Mouse (Mus musculus): ENCODE results near the gene Gm20388. TPM values are rescaled to one million over a fixed set of nuclear protein-coding genes. Genes with fewer than 3 reads are reported as not detected.

Gm20388 gene
- polyA plus RNA-seq, 1 experiment, result not detected

- H3K27ac ChIP-seq (ENCODE audit: insufficient read depth, low read depth, low read length), result no peak overlapping the region
- TF ChIP-seq CTCF (IDR thresholded peaks at IDR 0.05; ENCODE audit: insufficient read depth, low read depth, low read length) (no peak), POLR2A (IDR thresholded peaks at IDR 0.05; ENCODE audit: insufficient read depth, low read depth, low read length) (no peak)
- WGBS, result 82% methylated on average over 6 of the region's 6 CpGs
These were observed 477.6 kb downstream of the Gm20388 start for GRCm38 (mm10) chr8:120388246-120388645.

GRCm38 (mm10) chr8:120390598-120390997 lies 480.0 kb downstream of the Gm20388 start:
- Histone ChIP-seq H3K27ac (ENCODE audit: insufficient read depth, low read depth, low read length) (no peak overlapping the region), H3K4me1 (ENCODE audit: control insufficient read depth, insufficient read depth, low read length) (peaks cover 27% of the 10 kb centered on the region), H3K4me3 (ENCODE audit: insufficient read depth, low read depth, low read length) (no peak overlapping the region)
- 95% methylated on average over 7 of the region's 7 CpGs for WGBS
- TF ChIP-seq POLR2A (IDR thresholded peaks at IDR 0.05; ENCODE audit: insufficient read depth, low read depth, low read length) (no peak), CTCF (IDR thresholded peaks at IDR 0.05; ENCODE audit: insufficient read depth, low read depth, low read length) (no peak)

More at GRCm38 (mm10) chr8:120388246-120388645, 477.6 kb downstream of the Gm20388 start:
- peaks cover 28% of the 10 kb centered on the region for H3K4me1 ChIP-seq (ENCODE audit: control insufficient read depth, insufficient read depth, low read length)
- no peak overlapping the region for H3K4me3 ChIP-seq (ENCODE audit: insufficient read depth, low read depth, low read length)

- Histone ChIP-seq H3K4me3 (ENCODE audit: insufficient read depth, low read depth, low read length) (no peak overlapping the region), H3K4me1 (ENCODE audit: control insufficient read depth, insufficient read depth, low read length) (peaks cover 21% of the 10 kb centered on the region), H3K27ac (ENCODE audit: insufficient read depth, low read depth, low read length) (no peak overlapping the region)
- TF ChIP-seq CTCF (IDR thresholded peaks at IDR 0.05; ENCODE audit: insufficient read depth, low read depth, low read length) (no peak), POLR2A (IDR thresholded peaks at IDR 0.05; ENCODE audit: insufficient read depth, low read depth, low read length) (no peak)
- WGBS, result 85% methylated on average over 21 of the region's 21 CpGs
These were observed 481.2 kb downstream of the Gm20388 start for GRCm38 (mm10) chr8:120391856-120392255.

- H3K4me3 ChIP-seq (ENCODE audit: insufficient read depth, low read depth, low read length), result no peak overlapping the region
- H3K4me1 ChIP-seq (ENCODE audit: control insufficient read depth, insufficient read depth, low read length), result peaks cover 28% of the 10 kb centered on the region
- TF ChIP-seq POLR2A (IDR thresholded peaks at IDR 0.05; ENCODE audit: insufficient read depth, low read depth, low read length), result no peak
- no peak for TF ChIP-seq CTCF (IDR thresholded peaks at IDR 0.05; ENCODE audit: insufficient read depth, low read depth, low read length)
- no peak overlapping the region for H3K27ac ChIP-seq (ENCODE audit: insufficient read depth, low read depth, low read length)
- 89% methylated on average over 11 of the region's 11 CpGs for WGBS
These were observed 482.4 kb downstream of the Gm20388 start for GRCm38 (mm10) chr8:120393085-120393484.

GRCm38 (mm10) chr8:120393871-120394275 lies 483.2 kb downstream of the Gm20388 start:
- peaks cover 33% of the 10 kb centered on the region for H3K4me1 ChIP-seq (ENCODE audit: control insufficient read depth, insufficient read depth, low read length)
- 60% methylated on average over 9 of the region's 9 CpGs for WGBS
- no peak overlapping the region for H3K27ac ChIP-seq (ENCODE audit: insufficient read depth, low read depth, low read length)
- H3K4me3 ChIP-seq (ENCODE audit: insufficient read depth, low read depth, low read length), result no peak overlapping the region
- TF ChIP-seq CTCF (IDR thresholded peaks at IDR 0.05; ENCODE audit: insufficient read depth, low read depth, low read length) (no peak), POLR2A (IDR thresholded peaks at IDR 0.05; ENCODE audit: insufficient read depth, low read depth, low read length) (no peak)

GRCm38 (mm10) chr8:120395892-120396291 lies 485.3 kb downstream of the Gm20388 start:
- Histone ChIP-seq H3K27ac (ENCODE audit: insufficient read depth, low read depth, low read length) (no peak overlapping the region), H3K4me3 (ENCODE audit: insufficient read depth, low read depth, low read length) (no peak overlapping the region), H3K4me1 (ENCODE audit: control insufficient read depth, insufficient read depth, low read length) (peaks cover 47% of the 10 kb centered on the region)
- TF ChIP-seq POLR2A (IDR thresholded peaks at IDR 0.05; ENCODE audit: insufficient read depth, low read depth, low read length), result no peak
- no peak for TF ChIP-seq CTCF (IDR thresholded peaks at IDR 0.05; ENCODE audit: insufficient read depth, low read depth, low read length)
- WGBS, result 100% methylated on average over 3 of the region's 3 CpGs

GRCm38 (mm10) chr8:120396756-120397155 lies 486.1 kb downstream of the Gm20388 start:
- no peak for TF ChIP-seq POLR2A (IDR thresholded peaks at IDR 0.05; ENCODE audit: insufficient read depth, low read depth, low read length)
- no peak for TF ChIP-seq CTCF (IDR thresholded peaks at IDR 0.05; ENCODE audit: insufficient read depth, low read depth, low read length)
- no peak overlapping the region for H3K4me3 ChIP-seq (ENCODE audit: insufficient read depth, low read depth, low read length)
- WGBS, result 83% methylated on average over 3 of the region's 3 CpGs
- peaks cover 48% of the 10 kb centered on the region for H3K4me1 ChIP-seq (ENCODE audit: control insufficient read depth, insufficient read depth, low read length)
- no peak overlapping the region for H3K27ac ChIP-seq (ENCODE audit: insufficient read depth, low read depth, low read length)

GRCm38 (mm10) chr8:120397444-120398411 lies 487.1 kb downstream of the Gm20388 start:
- H3K27ac ChIP-seq (ENCODE audit: insufficient read depth, low read depth, low read length), result no peak overlapping the region

More at GRCm38 (mm10) chr8:120397444-120398411, 487.1 kb downstream of the Gm20388 start:
- TF ChIP-seq CTCF (IDR thresholded peaks at IDR 0.05; ENCODE audit: insufficient read depth, low read depth, low read length) (no peak), POLR2A (IDR thresholded peaks at IDR 0.05; ENCODE audit: insufficient read depth, low read depth, low read length) (no peak)
- Histone ChIP-seq H3K4me1 (ENCODE audit: control insufficient read depth, insufficient read depth, low read length) (peaks cover 47% of the 10 kb centered on the region), H3K4me3 (ENCODE audit: insufficient read depth, low read depth, low read length) (no peak overlapping the region)
- WGBS, result 64% methylated on average over 15 of the region's 15 CpGs

Data from olfactory bulb, adult 2 months (tissue).